21 mouse cellular contexts compared by ENCODE assay signal in the genomic region with DNA sequence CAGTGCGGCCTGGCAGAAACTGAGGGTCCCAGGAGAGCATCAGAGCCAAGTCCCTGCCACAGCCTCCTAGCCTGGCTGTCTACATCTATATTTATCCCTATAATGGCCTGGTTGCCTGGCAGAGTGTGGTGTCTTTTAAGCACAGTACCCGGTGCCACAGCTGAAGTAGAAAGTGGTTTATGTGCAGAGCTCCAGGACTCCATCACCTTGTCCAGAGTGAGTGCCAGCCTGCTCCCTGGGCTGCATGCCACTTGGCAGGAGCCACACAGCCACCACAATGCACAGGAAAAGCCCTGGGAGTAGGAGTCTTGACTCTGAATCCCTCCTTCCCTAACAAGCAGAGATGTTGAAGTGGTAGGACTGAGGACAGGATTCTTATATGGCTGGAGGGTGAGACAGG. TPM values are rescaled to one million over a fixed set of nuclear protein-coding genes. Genes with fewer than 3 reads are reported as not detected.
A peak's percentile ranks its signal among the peaks of the same experiment; 100 is the strongest.
DNase-seq lines count a peak whose midpoint lies in the region; ATAC-seq and TF ChIP-seq lines count a peak whose summit lies in the region.
"Had no signal": no experiment of that assay in that cellular context is flagged by ENCODE, and none has a peak within 500 bp of the region (broad histone marks: within the 10 kb centered on the region; RNA-seq: fewer than 3 reads in every experiment).

No protein-coding gene starts in this region.

- H3K36me3 ChIP-seq in hindbrain, postnatal 0 days (ENCODE audit: insufficient read depth, low read length): no peaks in the 10 kb centered on the region
- H3K36me3 ChIP-seq in hindbrain, embryonic 13.5 days: no peaks in the 10 kb centered on the region
- H3K36me3 ChIP-seq in liver, postnatal 0 days (replicated peaks; ENCODE audit: insufficient read depth, low read length): no peaks in the 10 kb centered on the region
- H3K36me3 ChIP-seq: embryonic facial prominence, embryonic 13.5 days; forebrain, embryonic 12.5 days; hindbrain, embryonic 12.5 days; intestine, embryonic 15.5 days had no signal

- no peak overlapping the region for H3K4me3 ChIP-seq in hindbrain, postnatal 0 days (ENCODE audit: low read length)
- H3K4me3 ChIP-seq in hindbrain, embryonic 13.5 days: no peak overlapping the region
- no peak overlapping the region for H3K4me3 ChIP-seq in liver, postnatal 0 days (ENCODE audit: low read depth, low read length)
- H3K4me3 ChIP-seq: embryonic facial prominence, embryonic 13.5 days; erythroblast, embryonic 14.5 days; forebrain, embryonic 12.5 days; hindbrain, embryonic 12.5 days; intestine, embryonic 15.5 days had no signal

- 43% methylated on average over 2 of the region's 2 CpGs for WGBS in hindbrain, postnatal 0 days
- WGBS in hindbrain, embryonic 13.5 days: 75% methylated on average over 2 of the region's 2 CpGs
- WGBS in liver, postnatal 0 days (ENCODE audit: insufficient replicate concordance): 82% methylated on average over 2 of the region's 2 CpGs

- ATAC-seq in hindbrain, postnatal 0 days: peak; percentile 22; the same call in 1 of the 2 replicates
- ATAC-seq in hindbrain, embryonic 13.5 days (ENCODE audit: low FRiP score): no peak
- no peak for ATAC-seq in liver, postnatal 0 days
- ATAC-seq: intestine, embryonic 15.5 days; lung, postnatal 0 days had no signal

- H3K9ac ChIP-seq in hindbrain, postnatal 0 days (replicated peaks; ENCODE audit: low read length): no peak overlapping the region
- H3K9ac ChIP-seq in hindbrain, embryonic 13.5 days: no peak overlapping the region
- H3K9ac ChIP-seq in liver, postnatal 0 days (replicated peaks): no peak overlapping the region
- H3K9ac ChIP-seq: embryonic facial prominence, embryonic 13.5 days; forebrain, embryonic 12.5 days; hindbrain, embryonic 12.5 days; intestine, embryonic 15.5 days had no signal

- peak overlapping the region; percentile 20; the same call in 1 of the 2 replicates for H3K27ac ChIP-seq in hindbrain, postnatal 0 days
- H3K27ac ChIP-seq in hindbrain, embryonic 13.5 days: no peak overlapping the region
- no peak overlapping the region for H3K27ac ChIP-seq in liver, postnatal 0 days (ENCODE audit: low read depth)
- H3K27ac ChIP-seq: embryonic facial prominence, embryonic 13.5 days; forebrain, embryonic 12.5 days; hindbrain, embryonic 12.5 days; intestine, embryonic 15.5 days; macrophage had no signal

- TF ChIP-seq EP300 in liver, postnatal 0 days (IDR thresholded peaks at IDR 0.05; ENCODE audit: low read depth): no peak

- TF ChIP-seq CTCF in hindbrain, postnatal 0 days (IDR thresholded peaks at IDR 0.05; ENCODE audit: low read depth): no peak
- TF ChIP-seq CTCF in liver, postnatal 0 days (IDR thresholded peaks at IDR 0.05; ENCODE audit: low read depth): no peak

- no peaks in the 10 kb centered on the region for H3K27me3 ChIP-seq in hindbrain, postnatal 0 days (ENCODE audit: insufficient read depth, low read length)
- peaks cover 49% of the 10 kb centered on the region for H3K27me3 ChIP-seq in hindbrain, embryonic 13.5 days
- H3K27me3 ChIP-seq in liver, postnatal 0 days (ENCODE audit: insufficient read depth, low read length): peaks cover 25% of the 10 kb centered on the region

- no peak overlapping the region for H3K4me2 ChIP-seq in hindbrain, postnatal 0 days (ENCODE audit: low read depth, low read length)
- H3K4me2 ChIP-seq in hindbrain, embryonic 13.5 days: no peak overlapping the region
- no peak overlapping the region for H3K4me2 ChIP-seq in liver, postnatal 0 days (ENCODE audit: low read depth, low read length)
- H3K4me2 ChIP-seq: embryonic facial prominence, embryonic 13.5 days; forebrain, embryonic 12.5 days; hindbrain, embryonic 12.5 days; intestine, embryonic 15.5 days had no signal

- peak; percentile 50 to 54 for DNase-seq in cerebellum, postnatal 14 days
- no peak for DNase-seq in cerebellum, adult 8-10 months
- DNase-seq in heart, adult 18-20 months: peak; percentile 49 to 61
- DNase-seq in heart, postnatal 25 days (ENCODE audit: low spot score): no peak
- peak; percentile 50 for DNase-seq in hindbrain, postnatal 0 days (ENCODE audit: low spot score)
- peak; percentile 36 to 49 for DNase-seq in heart, postnatal 14 days
- DNase-seq in liver, postnatal 0 days: no peak
- DNase-seq: adrenal gland, postnatal 25 days; embryo, embryonic 11 days; gastrocnemius, postnatal 25 days; kidney, adult 8-10 months; kidney, postnatal 10 days; thymus, postnatal 14 days had no signal

- H3K9me3 ChIP-seq in hindbrain, postnatal 0 days (ENCODE audit: low read length): no peaks in the 10 kb centered on the region
- H3K9me3 ChIP-seq in hindbrain, embryonic 13.5 days: no peaks in the 10 kb centered on the region
- H3K9me3 ChIP-seq in liver, postnatal 0 days (ENCODE audit: low read length): no peaks in the 10 kb centered on the region
- H3K9me3 ChIP-seq: embryonic facial prominence, embryonic 13.5 days; forebrain, embryonic 12.5 days; hindbrain, embryonic 12.5 days; intestine, embryonic 15.5 days had no signal

- H3K4me1 ChIP-seq in hindbrain, postnatal 0 days (ENCODE audit: insufficient read depth, low read length): peaks cover 27% of the 10 kb centered on the region
- peaks cover 52% of the 10 kb centered on the region for H3K4me1 ChIP-seq in hindbrain, embryonic 13.5 days (replicated peaks)
- H3K4me1 ChIP-seq in liver, postnatal 0 days (ENCODE audit: insufficient read depth): peaks cover 11% of the 10 kb centered on the region

- intact Hi-C loops in heart, postnatal 25 days (cut with DNase I): no loop called here
- intact Hi-C loops in heart, postnatal 14 days (cut with DNase I): no loop called here

RNA-seq across cellular contexts. Expression of a gene that starts 4.7 kb away (rescaled TPM):
- 1 to 10 TPM; 3.8 to 3.9 TPM for total RNA-seq in heart, adult 18-20 months (2021)
- total RNA-seq in heart, postnatal 25 days (2021): 1 to 10 TPM; 3.5 to 5.1 TPM
- 45.5 and 57.8 TPM in 2 replicates for total RNA-seq in hindbrain, postnatal 0 days (2014; rRNA removed)
- polyA plus RNA-seq in hindbrain, postnatal 0 days (2015; fragmentation: Nextera tagmentation; extraction: Ambion mirVana): 33.6 and 39.3 TPM in 2 replicates
- 13.8 and 18.3 TPM in 2 replicates for polyA plus RNA-seq in hindbrain, embryonic 13.5 days (2015; fragmentation: Nextera tagmentation; extraction: Ambion mirVana)
- 1 to 10 TPM; 5.3 to 5.8 TPM for total RNA-seq in heart, postnatal 14 days (2021)
- polyA plus RNA-seq in liver, postnatal 0 days (2015; fragmentation: Nextera tagmentation; extraction: Ambion mirVana): 3.9 and 4.2 TPM in 2 replicates

Comparison
In these comparisons a context has a peak if more than half of its experiments do, and no peak if none do; other contexts are left out.
1. DNase-seq: peak in cerebellum, postnatal 14 days (2 of 2), heart, adult 18-20 months (2 of 2), hindbrain, postnatal 0 days (single experiment) and heart, postnatal 14 days (2 of 2); none in cerebellum, adult 8-10 months (single experiment), heart, postnatal 25 days (single experiment) and liver, postnatal 0 days (single experiment).